Mouse (Mus musculus) lung, postnatal 25 days (tissue): Measurements from ENCODE around the gene Gfm1.

Experiments
- DNase-seq: peaks from one replicate; pipeline ENCODE4 v3.0.0; 2022; ENCODE audit warnings: low spot score

The Gfm1 gene

GRCm38 (mm10) chr3:67429999-67430380, at the start of gene Gfm1:
Gfm1 (plus strand) TSS chr3:67430096.
- DNase-seq, result peak; percentile 90

- no peak for DNase-seq
Observed at GRCm38 (mm10) chr3:67429338-67429998, 428 bp upstream of the Gfm1 start.

DNA sequence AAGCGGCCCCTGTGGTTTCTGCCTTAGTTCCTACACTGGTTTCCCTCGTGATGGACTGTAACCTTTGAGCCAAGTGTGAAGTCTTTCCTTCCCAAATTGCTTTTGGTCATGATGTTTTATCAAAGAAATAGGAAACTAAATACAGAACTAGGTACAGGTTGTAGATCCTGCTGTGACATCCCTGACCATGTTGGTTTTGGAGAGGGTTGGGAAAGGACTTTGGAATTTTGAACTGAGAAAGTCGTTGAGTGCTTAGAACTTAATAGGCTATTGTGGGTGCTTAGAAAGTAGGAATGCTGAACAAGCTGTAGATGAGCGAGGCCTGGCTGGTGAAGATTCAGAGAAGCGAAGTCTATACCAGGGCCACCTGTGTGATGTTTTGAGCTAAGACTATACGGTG, 4.1 kb downstream of the Gfm1 start:
- DNase-seq, result no peak

DNA sequence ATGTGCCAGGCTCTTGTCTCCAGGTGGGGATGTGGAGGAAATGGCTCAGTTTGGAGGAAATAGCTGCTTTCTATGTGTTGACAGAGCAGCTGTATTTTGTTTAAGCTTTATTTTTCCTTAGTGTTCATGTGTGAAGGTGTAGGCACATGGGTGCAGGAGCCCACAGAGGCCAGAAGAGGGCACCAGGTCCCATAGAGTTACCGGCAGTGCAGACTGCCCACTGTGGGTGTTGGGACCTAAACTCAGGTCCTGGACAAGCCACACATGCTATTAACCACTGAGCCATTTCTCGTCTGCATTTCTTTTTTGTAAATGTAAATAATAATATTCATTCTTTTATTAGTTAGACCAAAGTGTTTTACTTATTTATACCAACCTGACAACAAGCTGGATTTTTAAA, 17.2 kb downstream of the Gfm1 start:
- no peak for DNase-seq

DNA sequence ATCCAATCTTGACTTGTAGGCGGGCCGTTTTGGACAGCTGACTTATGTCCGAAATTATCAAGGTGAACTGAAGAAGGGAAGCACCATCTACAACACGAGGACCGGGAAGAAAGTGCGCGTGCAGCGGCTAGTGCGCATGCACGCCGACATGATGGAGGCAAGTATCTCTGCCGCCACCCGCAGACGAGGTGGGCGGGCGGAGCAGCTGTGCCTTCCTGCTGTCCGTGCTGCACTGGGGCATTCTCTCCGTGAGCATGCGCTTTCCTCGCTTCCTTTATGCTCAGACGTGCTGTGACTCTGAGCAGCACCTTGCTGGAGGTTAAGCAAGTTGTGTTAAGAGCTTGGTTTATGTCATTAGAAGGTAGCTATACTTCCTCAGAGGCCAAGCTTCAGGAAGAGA, 19.8 kb downstream of the Gfm1 start:
- DNase-seq, result no peak

DNA sequence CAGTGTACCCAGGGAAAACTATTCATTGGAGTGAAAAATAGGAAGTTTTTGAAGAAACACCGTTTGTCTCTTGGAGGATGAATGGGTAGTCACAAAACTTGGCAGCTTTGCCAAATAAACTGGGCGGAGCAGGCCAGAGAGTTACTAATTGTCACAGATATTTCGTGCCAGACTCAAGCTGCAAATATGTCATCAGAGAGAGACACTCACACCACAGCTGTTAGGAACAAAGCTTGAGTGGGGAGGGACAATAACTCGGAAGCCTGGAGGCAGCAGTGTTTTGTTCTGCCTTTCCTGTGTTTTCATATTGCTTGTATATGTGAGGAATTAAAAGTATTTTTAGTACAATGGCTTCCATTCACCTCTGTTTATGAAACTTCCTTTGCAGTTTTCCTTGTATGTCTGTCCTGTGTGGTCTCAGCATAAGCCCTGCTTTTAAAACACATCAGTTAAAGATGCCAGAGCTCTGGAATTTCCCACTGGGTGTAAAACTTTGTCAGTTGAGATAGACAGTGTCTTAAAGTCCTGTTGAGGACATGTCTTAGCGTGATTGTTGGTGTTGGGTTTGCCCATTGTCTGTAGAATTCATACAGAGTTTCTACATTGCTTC, 20.8 kb downstream of the Gfm1 start:
- DNase-seq, result peak; percentile 68

GRCm38 (mm10) chr3:67459881-67460280, 30.0 kb downstream of the Gfm1 start:
- no peak for DNase-seq

- DNase-seq, result no peak
Observed at GRCm38 (mm10) chr3:67462015-67462414, 32.1 kb downstream of the Gfm1 start.

- DNase-seq, result no peak
Observed at GRCm38 (mm10) chr3:67462578-67462977, 32.7 kb downstream of the Gfm1 start.

DNA sequence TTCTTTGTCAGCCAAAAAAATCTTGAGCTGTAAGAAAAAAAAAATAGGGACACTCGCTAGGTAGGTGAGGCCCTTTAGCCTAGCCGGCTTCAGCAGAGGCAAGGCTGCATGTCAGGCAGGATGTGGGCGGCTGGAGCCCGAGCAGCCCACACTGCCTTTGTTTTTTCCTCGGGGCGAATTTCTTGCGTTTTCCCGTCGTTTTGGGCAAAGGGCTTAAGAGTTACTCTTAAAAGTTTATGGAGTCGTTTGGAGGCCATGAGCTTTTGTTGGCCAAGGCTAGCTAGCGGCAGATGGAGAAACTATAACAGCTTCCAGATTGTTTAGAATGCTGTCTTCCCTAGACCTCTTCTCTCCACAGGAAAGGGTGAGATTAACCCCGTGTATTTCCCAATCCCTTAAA, 33.1 kb downstream of the Gfm1 start:
- DNase-seq, result no peak

DNA sequence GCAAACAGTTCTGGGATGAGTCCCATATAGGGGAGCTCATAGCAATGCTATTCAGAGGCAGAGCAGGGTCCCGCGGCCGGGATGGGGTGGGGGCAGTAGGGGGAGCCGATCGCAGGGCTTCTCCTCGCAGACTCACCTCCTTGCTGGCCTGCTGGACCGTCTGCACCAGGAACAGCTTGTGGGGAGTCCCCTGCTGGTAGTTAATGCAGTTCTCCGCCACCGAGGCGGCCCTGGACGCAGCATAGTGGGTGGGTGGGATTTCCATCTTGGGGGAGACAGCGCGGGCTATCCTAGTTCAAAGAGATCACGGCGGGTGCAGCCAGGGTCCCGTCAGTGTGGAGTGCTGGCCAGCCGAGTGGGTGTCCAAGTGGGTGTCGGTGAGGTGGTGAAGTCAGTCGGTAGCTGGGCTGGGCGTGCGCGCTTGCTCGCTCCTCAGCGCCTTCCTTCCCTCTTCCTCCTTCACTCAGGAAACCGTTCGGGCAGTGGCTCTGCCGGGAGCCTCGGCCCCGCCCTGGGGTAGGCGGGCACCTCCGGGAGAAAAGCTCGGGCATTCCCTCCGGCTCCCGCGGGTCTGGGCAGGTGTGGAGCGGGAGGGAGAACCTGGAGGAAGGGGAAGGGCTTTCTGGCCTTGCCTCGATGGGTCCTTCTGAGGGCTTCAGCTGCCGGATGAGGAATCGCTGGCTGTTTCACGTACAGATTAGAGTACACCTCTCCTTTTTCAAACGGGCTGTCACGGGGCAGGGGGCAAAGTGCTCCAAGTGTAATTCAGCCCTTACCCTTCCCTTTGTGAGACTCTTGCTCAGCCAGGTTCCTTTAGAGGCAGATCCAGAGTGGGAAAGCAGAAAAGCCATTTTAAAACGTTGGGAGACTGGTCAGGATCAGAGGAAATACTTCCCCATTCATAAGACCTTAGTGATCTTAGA, 33.8 kb downstream of the Gfm1 start, which contains the start of gene Lxn:
TSS of gene Lxn (minus strand) at position 477 of the 923 bp plus-strand sequence.
- peak; percentile 79 for DNase-seq

DNA sequence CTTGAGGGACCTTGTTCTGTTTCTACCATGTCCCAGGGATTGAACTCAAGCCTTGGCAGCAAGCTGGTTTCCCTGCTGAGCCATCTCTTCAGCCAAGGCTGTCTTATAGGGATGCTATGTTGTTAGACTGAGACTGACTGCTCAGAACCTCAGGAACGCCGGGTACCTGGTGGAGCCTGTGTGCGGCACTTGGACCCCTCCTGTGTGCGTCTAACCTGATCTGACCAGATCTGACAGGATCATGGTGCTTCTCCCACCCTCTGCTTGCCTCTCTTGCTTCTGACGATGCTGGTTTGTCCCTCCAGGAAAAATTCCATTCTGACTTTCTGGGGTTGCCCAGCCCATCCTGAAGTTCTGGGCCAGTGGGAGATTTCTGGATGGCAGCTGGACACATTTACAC, 36.7 kb downstream of the Gfm1 start:
- DNase-seq, result no peak

DNA sequence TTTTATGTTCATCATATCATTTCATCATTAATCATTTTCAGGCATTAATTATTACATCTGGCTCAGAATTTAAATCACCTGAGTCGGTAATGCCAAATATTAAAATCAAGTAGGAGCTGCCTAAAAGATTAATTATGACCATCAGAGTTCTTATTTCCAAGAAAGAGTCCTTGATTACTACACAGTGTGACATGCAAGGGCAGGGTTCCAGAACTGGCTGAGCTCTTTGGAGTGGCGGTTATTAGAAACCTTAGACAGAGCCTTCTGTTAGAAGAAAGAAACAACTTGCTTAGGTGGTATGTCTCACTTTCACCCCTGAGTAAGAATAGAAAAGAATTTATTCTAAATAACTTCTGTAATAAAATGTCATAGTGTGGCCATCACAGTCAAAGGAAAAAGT, 37.4 kb downstream of the Gfm1 start:
- DNase-seq, result no peak

DNA sequence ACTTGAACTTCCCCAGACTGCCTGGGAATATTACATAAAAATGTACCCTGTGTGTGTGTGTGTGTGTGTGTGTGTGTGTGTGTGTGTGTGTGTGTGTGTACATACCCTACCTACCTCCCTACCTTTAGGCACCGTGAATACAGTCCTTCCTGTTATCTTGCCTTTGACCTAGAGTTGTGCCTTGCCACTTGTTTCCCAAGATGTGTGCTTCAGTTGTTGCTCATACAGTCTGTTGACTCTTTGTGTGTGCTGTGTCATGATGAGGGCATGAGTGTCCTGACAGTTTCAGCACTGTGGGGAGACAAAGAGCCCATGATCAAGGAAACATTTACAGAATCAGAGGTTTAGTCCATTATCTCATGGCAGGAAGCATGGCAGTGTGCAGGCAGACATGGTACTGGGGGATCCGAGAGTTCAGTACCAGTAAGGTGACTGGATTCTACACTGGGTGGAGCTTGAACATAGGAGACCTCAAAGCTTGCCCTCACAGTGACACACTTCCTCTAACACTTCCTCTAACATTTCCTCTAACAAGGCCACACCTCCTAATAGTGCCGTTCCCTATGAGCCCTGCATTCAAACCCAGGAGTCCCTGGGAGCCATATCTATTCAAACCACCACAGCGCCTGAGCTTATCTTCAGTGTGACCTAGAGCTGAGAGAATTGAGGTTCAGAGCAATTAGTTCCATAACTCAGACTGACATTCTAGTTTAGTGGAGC, 41.7 kb downstream of the Gfm1 start:
- no peak for DNase-seq

GRCm38 (mm10) chr3:67473438-67473837, 43.5 kb downstream of the Gfm1 start:
- no peak for DNase-seq

DNA sequence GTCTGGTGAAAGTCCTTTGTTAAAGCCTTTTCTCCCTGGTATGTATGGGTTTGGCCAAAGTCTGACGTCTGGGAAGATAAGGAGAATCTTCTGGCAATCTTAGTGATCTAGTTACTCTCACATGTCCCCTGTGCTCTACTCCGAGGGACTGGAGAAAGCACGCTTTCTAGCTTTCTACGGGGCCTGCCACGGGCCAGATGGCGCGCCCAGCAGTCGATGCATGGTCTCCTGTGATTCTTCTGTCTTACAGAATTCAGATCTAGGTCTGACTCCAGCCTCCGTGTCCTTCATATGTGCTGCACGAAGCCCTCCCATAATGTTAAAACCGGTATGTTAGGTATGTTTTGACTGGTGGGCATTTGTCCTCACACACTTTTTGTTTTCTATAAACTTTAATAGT, 49.9 kb downstream of the Gfm1 start:
- DNase-seq, result no peak

DNA sequence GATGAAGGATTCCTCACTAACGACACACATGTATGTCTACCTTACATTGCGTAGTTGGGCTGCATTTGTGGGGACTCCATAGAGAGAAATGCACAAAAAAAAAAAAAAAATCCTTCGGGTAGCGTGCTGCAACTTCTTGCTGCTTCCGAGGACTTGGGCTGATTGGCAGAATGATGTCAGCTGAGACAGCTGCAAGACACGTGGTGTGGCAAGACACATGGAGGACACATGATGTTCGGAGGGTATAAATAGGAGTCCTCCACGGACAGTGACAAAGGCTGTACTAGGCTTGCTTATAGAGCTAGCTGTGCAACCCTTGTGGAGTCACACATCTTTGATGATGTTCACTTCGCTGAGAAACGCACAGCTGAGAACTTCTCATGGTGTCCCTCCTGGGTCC, 52.5 kb downstream of the Gfm1 start:
- no peak for DNase-seq

GRCm38 (mm10) chr3:67485233-67485632, 55.3 kb downstream of the Gfm1 start:
- no peak for DNase-seq

- no peak for DNase-seq
Observed at GRCm38 (mm10) chr3:67490156-67490555, 60.3 kb downstream of the Gfm1 start.

- DNase-seq, result no peak
Observed at GRCm38 (mm10) chr3:67492086-67492869, 62.4 kb downstream of the Gfm1 start.

- DNase-seq, result no peak
Observed at GRCm38 (mm10) chr3:67493132-67493531, 63.2 kb downstream of the Gfm1 start.
